Mouse (Mus musculus) spleen, postnatal 10 days (tissue): ENCODE results near the gene Nppb.

Experiments
- DNase-seq, 2 experiments: peaks; one replicate each; pipeline ENCODE4 v3.0.0; 2021 to 2022; ENCODE audit warnings: low spot score in 2 of 2

Nppb gene

GRCm38 (mm10) chr4:147976237-147976636 lies 9.4 kb upstream of the Nppb start:
- DNase-seq: no peak

DNA sequence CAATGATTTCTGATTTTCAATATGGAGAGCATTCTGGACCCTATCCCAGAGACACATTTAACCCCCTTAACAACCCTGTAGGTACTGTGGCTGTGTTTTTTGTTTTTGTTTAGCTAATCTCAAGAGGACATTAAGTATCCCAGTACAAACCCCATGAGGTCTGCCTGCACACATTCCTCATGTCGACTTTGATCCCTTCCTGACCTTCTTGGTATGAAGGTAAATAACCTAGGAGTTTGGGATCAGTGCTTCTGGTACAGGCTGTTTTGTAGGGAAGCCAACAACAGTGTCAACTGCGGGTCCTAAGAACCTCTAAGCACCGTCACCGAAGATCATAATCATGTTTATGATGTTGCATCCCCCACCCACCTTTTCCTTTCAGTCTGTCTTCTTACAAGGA lies 7.9 kb upstream of the Nppb start:
- DNase-seq: no peak

- DNase-seq: no peak
Measured at GRCm38 (mm10) chr4:147978391-147978790, 7.2 kb upstream of the Nppb start.

- DNase-seq: no peak
Measured at GRCm38 (mm10) chr4:147979441-147979860, 6.1 kb upstream of the Nppb start.

DNA sequence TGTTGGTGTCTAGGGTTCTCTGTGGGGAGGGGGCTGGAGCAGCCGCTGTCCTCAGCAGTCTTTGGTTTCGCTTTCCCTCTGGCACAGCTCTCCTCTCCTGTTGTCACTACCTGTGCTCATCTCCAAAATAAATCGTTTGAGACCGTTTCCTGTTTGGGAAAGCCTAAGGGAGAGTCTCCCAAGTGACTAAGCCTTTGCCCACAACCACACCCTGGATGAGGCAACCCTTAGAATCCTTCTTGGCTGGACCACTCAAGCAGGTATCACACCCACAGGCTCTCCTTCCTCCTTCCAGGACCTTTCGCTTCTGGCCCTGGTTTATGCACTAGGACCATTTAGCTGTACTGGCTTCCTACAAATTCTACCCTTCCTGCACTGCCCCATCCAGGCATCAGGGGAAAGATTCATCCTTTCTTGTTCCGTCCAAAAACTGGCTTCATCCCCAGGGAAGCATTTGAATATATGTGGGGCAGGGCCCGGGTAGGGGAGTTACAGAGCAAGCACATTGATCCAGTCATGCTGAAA lies 8.0 kb downstream of the Nppb start:
- no peak for DNase-seq

- no peak for DNase-seq
Measured at GRCm38 (mm10) chr4:147995311-147995710, 9.7 kb downstream of the Nppb start.

- no peak for DNase-seq
Measured at GRCm38 (mm10) chr4:148000202-148000772, 14.7 kb downstream of the Nppb start, which contains the start of gene Nppa. Gene Nppa, plus strand, starts transcription at chr4:148000722.

- no peak for DNase-seq
Measured at GRCm38 (mm10) chr4:148001013-148001789, 15.6 kb downstream of the Nppb start.

GRCm38 (mm10) chr4:148001866-148002265 lies 16.3 kb downstream of the Nppb start:
- DNase-seq: no peak

DNA sequence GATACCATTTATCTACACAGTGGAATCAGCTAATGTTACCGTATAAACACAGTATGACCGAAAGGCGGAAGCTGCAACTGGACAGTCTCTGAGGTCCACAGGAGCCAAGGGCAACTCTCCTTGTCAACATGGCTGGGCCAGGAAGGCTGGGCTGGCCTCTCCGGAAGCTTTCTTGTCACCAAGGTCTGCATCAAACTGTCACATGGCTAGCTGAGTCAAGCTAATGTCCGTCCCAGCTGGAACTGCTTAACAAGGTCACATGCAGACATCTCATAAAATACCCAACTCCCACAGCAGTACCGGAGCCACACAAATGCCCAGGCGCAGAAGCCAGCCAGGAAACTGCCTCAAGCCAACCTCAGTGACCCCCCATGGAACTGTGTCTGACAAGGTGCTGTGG lies 18.8 kb downstream of the Nppb start:
- DNase-seq: no peak

GRCm38 (mm10) chr4:148008412-148008811 lies 22.8 kb downstream of the Nppb start:
- DNase-seq: peak in 1 of 2 experiments; percentile 32

DNA sequence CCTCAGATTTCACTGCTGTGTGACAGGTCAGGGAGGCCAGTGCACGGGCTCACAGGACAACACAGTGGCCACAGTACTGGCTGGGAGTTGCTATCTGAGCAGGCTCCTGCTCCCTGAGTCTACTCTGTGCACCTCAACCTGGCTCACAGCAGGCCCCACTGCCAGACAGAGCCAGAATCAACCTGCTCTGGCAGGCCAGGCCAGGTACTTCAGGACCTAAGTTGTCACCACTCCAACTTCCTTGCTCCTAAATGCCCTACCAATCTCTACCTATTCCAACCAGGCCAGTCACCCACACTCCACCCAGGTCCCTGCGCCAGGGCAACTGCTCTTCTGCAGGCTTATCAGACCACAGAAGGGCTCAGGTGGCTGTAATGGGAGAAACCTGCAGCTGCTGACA lies 24.1 kb downstream of the Nppb start:
- no peak for DNase-seq

DNA sequence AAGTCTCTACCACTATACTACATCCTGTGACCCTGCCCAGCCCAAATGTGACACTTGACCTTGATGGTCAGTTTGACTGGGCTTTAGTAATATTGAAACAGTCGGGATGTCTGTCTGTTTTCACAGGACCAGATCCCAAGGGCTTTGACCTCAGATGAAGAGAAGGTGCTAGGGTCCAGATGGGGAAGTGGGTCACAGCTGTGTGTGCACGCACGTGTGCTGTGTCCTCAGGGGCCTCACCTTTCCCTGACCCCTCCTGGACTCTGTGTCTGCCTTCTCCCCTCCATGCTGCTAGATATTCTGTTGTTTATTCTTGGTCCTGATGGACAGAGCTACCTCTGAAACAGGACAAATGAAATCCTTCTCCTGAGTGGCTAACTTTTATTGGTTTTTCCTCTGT lies 25.7 kb downstream of the Nppb start:
- DNase-seq: no peak

- DNase-seq: no peak
Measured at GRCm38 (mm10) chr4:148012216-148012615, 26.6 kb downstream of the Nppb start.

DNA sequence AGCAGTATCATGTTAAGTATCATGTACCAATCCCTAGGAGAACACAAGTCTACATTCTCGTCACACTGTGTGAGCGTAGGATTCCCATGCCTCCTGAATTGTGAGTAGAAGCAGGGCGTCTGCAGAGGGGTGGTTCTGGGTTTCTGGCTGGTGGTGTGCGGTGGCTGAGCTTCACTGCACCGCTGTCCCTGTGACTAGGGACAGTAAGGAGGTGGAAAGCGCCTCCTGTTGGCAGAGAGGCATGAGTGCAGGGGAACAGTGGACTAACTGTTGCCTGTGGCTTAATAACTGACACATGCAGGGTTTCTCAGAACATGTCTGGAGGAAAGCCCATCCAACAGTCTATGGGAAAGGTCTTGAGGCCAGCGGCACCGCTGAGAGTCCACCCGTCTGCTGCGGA lies 29.8 kb downstream of the Nppb start:
- no peak for DNase-seq

DNA sequence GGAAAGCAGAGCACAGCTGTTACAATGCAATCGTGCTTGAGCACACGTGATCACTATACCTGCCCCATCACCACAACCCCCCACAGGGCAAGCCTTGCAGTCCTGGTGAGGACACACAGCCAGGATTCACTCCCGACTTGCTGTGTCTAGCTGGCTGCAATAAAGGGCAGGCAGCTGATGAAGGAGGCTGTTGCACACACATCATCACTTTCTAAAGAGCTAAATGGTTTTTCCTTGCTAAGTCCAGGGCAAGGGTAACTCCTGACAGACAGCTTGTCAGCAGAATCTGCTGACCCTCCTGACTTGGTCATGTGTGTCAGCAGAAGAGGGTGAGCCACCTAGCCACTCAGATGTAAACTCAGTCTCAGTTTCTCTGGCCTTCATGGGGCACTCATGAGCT lies 31.4 kb downstream of the Nppb start:
- no peak for DNase-seq

DNA sequence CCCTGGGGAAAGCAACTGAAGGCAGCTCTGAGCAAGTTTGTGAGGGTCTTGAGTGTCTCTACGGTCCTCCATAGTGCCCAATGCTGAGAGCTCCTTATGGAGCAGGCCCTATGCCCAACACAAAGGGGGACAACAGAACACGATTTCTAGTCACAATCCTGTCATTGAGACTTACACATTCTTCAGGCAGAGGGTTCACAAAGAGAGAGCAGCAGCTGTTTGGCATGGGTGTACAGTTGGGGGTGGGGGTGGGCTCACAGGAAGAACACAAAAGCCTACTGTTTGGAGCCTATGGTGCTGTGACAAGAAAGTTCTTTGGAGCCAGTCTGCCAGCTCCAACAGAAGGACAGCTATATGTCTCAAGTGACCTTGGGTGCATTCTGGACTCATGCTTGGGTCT lies 32.8 kb downstream of the Nppb start:
- DNase-seq: no peak

- no peak for DNase-seq
Measured at GRCm38 (mm10) chr4:148024003-148024402, 38.4 kb downstream of the Nppb start.

GRCm38 (mm10) chr4:148029297-148029696 lies 43.7 kb downstream of the Nppb start:
- DNase-seq: no peak

GRCm38 (mm10) chr4:148030506-148030905 lies 44.9 kb downstream of the Nppb start:
- DNase-seq: no peak

- no peak for DNase-seq
Measured at GRCm38 (mm10) chr4:148033858-148034410, 48.3 kb downstream of the Nppb start.

DNA sequence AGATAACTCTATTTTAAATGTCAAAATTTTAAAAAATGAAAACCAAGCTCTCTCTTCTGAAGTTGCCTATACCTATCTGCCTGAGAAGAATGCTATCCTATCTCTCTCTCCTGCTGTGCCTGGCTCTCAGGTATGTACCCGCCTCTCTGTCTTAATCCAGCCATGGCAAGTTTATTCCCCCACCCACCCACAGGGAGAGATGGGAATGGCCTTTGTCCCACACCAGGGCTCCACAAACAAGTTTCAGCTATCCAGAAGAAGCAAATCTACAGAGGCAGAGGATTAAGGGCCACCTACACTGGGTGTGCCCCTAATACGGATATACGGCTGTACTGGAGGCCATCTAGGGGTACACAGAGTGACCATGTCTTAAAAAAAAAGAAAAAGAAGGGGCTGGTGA lies 49.9 kb downstream of the Nppb start:
- DNase-seq: no peak
